Mouse (Mus musculus) frontal cortex, adult 2 months (tissue): ENCODE measurements around the gene Zbtb12. TPM values are rescaled to one million over a fixed set of nuclear protein-coding genes. Genes with fewer than 3 reads are reported as not detected.
"Not testable (repeated sequence)": the region's sequence is repeated elsewhere in the genome, so short reads cannot be mapped to it uniquely, and the experiment has no call there.

ENCODE experiments used
- DNase-seq, 2 experiments: peaks; one replicate each; pipeline ENCODE4 v3.0.0; 2022; ENCODE audit warnings: low spot score in 1 of 2; ENCODE audit errors: extremely low spot score in 1 of 2
- polyA plus RNA-seq: library from polyadenylated mRNA; depleted of rRNA; stranded (reverse); fragments of >200 nt; gene quantifications from 2 replicates; pipeline ENCODE4 v1.2.3, GENCODE M21; 2012; rRNA removed

Zbtb12 gene
- 7.5 and 8.8 TPM in 2 replicates for polyA plus RNA-seq

- DNase-seq: no peak
Observed at GRCm38 (mm10) chr17:34879336-34879879, at the start of gene Zbtb12. Gene Zbtb12, plus strand, starts transcription at chr17:34879483.

- DNase-seq: not testable (repeated sequence)
Observed at GRCm38 (mm10) chr17:34830776-34831175, 48.5 kb upstream of the Zbtb12 start.

GRCm38 (mm10) chr17:34836155-34836855 lies 43.0 kb upstream of the Zbtb12 start:
- peak; percentile 18 to 25 for DNase-seq

GRCm38 (mm10) chr17:34836856-34837221 lies 42.4 kb upstream of the Zbtb12 start, which contains the start of the genes Stk19 and Dxo:
Gene Stk19, minus strand, starts transcription at chr17:34836945.
Gene Dxo, plus strand, starts transcription at chr17:34837019.
- DNase-seq: peak; percentile 97 to 99

GRCm38 (mm10) chr17:34837464-34838324 lies 41.6 kb upstream of the Zbtb12 start:
- DNase-seq: no peak

- no peak for DNase-seq
Observed at GRCm38 (mm10) chr17:34838785-34839184, 40.5 kb upstream of the Zbtb12 start.

GRCm38 (mm10) chr17:34840736-34841307 lies 38.5 kb upstream of the Zbtb12 start:
- DNase-seq: no peak

GRCm38 (mm10) chr17:34844884-34845283 lies 34.4 kb upstream of the Zbtb12 start:
- DNase-seq: no peak

- DNase-seq: no peak
Observed at GRCm38 (mm10) chr17:34847192-34847591, 32.1 kb upstream of the Zbtb12 start.

- no peak for DNase-seq
Observed at GRCm38 (mm10) chr17:34847615-34848014, 31.7 kb upstream of the Zbtb12 start.

- DNase-seq: peak; percentile 94 to 99
Observed at GRCm38 (mm10) chr17:34849722-34850516, 29.4 kb upstream of the Zbtb12 start, which contains the start of the genes Skiv2l and Nelfe. Gene Skiv2l, minus strand, starts transcription at chr17:34850210. Gene Nelfe, plus strand, starts transcription at chr17:34850391.

- DNase-seq: no peak
Observed at GRCm38 (mm10) chr17:34850517-34851125, 28.7 kb upstream of the Zbtb12 start.

GRCm38 (mm10) chr17:34853511-34853910 lies 25.8 kb upstream of the Zbtb12 start:
- DNase-seq: no peak

GRCm38 (mm10) chr17:34854761-34855160 lies 24.5 kb upstream of the Zbtb12 start:
- DNase-seq: no peak

- DNase-seq: peak in 1 of 2 experiments; percentile 56
Observed at GRCm38 (mm10) chr17:34855825-34856224, 23.5 kb upstream of the Zbtb12 start.

- no peak for DNase-seq
Observed at GRCm38 (mm10) chr17:34858670-34859069, 20.6 kb upstream of the Zbtb12 start.

GRCm38 (mm10) chr17:34860514-34860913 lies 18.8 kb upstream of the Zbtb12 start:
- DNase-seq: no peak

- no peak for DNase-seq
Observed at GRCm38 (mm10) chr17:34861704-34862415, 17.4 kb upstream of the Zbtb12 start.
